Mouse (Mus musculus): ENCODE measurements around the gene Rbp3. TPM values are rescaled to one million over a fixed set of nuclear protein-coding genes. Genes with fewer than 3 reads are reported as not detected.

Rbp3 gene
- total RNA-seq, 2 experiments from 2014 or later, result not detected

DNA sequence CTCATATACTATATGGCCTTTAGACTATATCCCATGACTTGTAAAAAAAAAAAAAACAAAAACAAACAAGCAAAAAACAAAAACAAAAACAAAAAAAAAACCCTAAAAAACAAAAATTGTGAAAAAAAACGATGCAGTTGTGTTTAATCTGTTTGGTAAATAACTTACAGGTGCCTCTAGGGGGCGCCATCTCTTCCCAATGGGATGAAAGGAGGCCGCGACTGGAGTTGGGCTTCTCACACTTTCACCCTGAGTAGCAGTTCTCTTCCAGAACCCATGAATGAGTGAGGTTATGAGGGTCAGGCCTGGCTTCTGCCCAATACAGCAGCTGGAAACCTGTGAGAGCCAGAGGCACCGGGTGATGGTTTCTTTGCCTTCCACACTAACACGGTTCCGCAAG, 11.9 kb downstream of the Rbp3 start:
- DNase-seq, result no peak
- intact Hi-C loops (cut with DNase I), result no loop called here

DNA sequence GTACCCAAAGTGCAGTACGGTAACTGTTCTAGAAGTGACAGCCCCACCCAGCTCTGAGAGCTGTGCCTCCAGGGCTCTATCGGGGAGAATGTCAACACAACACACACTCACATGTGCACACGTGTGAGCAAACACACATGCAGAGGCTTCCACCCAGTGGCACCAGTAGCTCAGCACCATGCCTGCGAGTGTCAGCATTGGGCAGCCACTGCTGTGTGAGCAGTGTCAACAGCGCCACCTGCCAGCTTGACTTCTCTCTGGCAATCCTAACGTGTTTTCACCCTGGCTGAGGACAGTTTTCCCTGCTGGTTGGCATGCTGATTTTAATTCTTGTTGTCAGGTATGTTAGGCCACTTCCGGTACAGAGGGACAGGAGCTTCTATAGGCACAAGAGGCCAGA, 18.9 kb downstream of the Rbp3 start:
- DNase-seq, result no peak
- intact Hi-C loops (cut with DNase I), result no loop called here

DNA sequence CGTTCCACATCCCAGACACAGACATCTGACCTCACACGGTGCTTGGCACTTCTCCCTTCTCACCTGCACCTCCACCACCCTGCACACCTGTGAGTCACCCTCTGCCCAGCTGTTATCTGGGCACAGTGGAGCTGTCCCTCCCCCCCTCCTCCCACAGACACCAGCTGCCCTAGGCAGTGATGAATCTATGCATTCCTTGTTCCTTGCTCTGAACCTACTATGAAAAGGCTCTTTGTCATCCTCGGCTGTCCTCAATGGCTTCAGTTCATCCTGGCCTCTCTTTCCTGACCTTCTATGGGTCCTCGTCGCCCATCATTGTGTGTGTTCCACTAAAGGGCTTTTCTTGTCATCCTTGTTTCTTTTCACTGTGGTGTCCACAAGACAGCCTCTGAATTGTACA, 20.9 kb downstream of the Rbp3 start:
- intact Hi-C loops (cut with DNase I), result no loop called here
- no peak for DNase-seq

DNA sequence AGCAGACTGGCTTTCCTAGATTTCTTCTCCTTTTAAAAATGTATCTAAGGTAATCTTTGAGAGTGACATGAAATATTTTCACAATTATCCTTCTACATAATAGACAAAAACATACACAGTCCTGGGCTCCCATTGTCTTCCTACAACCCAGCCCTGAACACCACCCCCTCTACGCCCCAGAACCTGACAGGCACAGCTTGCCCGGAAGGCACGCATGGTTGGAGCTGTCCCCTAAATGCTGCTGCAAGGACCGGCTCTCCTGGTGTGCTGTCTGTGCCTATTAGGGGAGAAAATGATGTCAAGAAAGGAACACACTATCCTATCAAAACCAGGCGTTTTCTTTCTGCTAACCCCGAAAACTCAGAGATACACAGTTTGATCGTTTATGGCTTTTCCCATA, 23.9 kb downstream of the Rbp3 start:
- no peak for DNase-seq
- intact Hi-C loops (cut with DNase I), result no loop called here

DNA sequence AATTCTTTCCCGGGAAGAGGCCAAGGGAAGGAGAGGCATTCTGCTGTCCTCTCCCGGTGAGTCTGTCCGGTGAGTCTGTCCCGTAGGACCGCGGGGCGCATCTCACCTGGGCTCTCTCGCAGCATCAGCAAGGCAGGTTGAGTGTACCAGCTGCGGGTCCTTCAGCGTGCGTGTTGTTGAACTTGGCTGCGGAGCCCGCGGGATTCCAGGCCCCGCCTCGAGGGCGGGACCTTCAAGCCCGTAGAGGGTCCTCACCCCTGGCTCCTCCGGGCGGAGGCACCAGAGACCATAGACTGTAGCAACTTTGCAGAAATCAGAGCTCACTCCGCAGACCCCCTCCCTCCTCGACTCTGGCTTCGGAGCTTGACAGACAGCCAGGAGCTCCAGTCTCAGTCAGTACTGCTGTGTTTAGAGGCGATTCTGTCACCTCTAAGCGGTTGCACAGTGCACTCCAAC, 24.8 kb downstream of the Rbp3 start, which contains the start of gene Zfp488:
Gene Zfp488, minus strand, starts transcription at position 161 of the 456 bp plus-strand sequence.
- DNase-seq, result no peak
- intact Hi-C loops (cut with DNase I), result no loop called here

DNA sequence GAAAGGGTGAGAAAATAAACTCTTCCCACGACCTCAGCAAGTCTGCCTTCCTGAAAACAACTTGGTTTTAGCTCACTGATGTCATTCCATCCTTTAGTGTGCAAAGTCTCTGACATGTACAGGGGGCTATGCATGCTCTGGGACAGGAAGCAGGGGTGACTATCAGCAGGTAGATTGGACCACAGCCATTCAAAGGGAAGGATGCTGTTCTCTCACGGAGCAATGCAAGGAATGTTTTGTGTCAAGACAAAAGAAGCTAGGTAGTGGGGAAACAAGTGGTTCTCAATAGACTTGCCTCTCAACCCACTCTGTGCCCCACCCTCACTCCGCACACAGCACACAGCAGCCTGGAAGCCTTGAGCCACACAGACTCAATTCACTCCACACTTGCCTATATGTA, 35.4 kb downstream of the Rbp3 start:
- no peak for DNase-seq
- intact Hi-C loops (cut with DNase I), result no loop called here

DNA sequence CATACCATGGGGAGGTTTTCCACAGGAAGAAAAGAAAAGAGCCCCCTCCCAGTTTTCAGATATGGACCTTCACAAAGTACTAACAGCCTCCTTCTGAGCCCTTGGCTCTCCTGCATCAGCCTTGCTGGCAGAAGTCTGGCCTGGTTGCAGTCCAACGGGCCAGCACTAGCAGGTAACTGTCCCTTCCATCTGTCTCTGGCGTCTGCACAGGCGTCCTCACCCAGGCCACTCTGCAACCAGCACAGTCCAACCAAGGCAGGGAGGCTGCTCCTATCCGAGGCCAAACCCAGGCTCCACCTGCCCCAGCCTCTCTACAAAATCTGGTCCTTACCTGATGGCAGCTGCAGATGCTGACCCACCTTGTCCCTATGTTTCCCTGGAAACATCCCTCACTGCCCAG, 38.2 kb downstream of the Rbp3 start:
- intact Hi-C loops (cut with DNase I), result no loop called here
- DNase-seq, result no peak

DNA sequence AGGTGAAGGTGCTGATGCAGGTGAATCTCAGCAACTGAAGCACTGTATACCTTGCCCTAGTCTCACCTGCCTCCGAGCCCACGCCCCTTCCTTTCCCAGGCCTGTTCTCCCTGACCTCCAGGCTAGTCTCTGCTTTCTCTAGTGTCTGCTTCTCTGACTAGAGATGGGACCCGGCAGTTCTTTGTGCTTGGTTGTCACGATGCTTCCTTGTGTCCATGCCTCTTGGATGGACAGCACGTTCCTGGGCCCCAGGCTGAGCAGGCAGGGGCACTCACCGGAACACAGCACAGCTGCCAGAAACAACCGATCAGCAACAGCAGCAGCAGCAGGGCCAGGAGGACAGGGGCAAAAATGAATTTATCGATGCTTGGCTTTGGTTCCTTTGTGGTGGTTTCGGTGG, 39.2 kb downstream of the Rbp3 start:
- intact Hi-C loops (cut with DNase I), result no loop called here
- no peak for DNase-seq

DNA sequence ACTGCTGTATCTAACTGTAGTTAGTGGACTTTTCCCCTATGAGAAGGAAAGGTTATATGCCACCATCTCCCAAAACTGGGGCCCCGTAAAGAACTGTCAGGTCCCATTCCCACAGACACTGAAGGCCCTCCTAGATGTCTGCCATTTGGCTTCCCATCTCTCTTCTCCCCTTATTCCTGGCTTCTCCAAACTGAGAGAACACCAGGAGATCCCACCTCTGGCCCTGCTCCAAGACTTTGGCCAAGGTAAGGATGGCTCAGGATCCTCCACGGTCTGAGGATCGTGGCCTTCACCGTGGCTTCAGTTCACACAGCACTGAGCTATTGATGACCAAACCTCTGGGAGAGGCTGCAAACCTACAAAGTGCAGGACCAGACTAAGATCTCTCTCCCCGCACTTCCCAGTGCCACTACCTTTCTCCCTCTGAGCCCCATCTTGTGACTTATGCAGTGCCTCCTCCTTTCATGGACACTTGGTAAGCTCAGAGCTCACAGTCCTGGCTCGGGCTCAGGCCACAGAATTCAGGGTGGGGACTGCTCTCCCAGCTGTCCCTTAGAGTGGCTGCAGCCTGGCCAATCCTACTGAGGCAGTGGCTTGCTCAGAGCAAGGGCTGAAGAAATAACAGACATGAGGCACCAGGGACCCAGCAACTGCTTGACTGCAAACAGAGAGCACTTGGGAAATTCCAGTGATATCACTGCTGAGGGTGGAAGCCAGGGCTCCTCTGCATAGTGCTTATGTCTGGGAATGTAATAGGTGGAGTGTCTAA, 39.9 kb downstream of the Rbp3 start:
- intact Hi-C loops (cut with DNase I), result no loop called here
- DNase-seq, result no peak

DNA sequence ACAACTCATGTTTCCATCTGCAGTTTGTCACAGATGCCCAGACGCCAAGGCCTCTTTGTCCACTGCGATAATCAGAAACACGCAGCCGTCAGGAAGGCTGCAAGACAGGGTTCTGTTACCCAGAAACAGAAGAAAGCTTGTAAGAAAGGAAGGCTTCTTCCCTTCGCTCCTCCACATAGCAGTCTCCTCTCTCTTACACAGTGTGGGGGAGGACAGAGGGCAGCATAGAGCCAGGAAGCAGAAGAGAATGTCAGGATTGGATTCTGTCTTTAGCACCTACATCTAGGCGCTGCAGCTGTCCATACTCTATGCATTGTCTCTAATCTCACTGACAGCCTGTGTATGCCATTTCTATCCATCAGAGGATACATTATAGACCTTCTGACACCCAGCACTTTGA, 43.6 kb downstream of the Rbp3 start:
- intact Hi-C loops (cut with DNase I), result no loop called here
- no peak for DNase-seq

DNA sequence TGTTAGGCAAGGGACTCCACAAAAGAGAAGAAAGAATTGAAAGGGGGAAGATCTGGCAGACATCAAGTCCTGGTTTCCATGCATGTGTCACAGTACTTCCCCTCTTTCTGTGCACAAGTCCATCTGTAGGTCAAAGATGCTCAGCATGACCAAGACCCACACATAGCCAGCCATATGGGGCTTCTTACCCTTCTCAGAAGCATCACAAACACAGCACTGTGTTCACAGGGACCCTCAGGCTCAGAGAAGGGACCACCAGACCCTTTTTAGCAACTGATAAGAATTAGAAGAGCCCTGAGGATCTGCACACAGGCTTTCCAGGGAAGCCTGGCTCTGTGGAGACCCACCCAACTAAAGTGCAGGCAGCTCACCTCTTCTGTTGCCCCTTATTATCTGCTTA, 46.3 kb downstream of the Rbp3 start:
- intact Hi-C loops (cut with DNase I), result no loop called here
- no peak for DNase-seq

DNA sequence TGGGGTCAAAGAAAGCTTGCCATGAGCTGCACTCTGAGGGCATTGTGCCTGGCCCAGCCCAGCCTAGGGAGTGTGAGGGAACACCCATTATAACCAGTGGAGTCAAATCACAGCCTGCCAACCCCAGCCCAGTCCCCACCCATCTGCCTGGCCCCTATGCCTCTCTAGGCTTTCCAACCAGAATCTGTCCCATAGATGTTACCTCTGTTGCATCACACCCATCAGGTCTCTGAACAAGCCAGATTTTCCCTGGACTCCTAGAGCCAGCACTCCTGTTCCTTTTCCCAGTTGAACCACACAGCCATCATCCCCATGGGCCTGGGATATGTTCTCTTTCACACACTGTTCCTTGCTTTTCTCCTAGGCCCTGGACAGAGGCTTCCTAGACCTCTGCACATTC, 47.6 kb downstream of the Rbp3 start:
- intact Hi-C loops (cut with DNase I), result no loop called here
- no peak for DNase-seq

DNA sequence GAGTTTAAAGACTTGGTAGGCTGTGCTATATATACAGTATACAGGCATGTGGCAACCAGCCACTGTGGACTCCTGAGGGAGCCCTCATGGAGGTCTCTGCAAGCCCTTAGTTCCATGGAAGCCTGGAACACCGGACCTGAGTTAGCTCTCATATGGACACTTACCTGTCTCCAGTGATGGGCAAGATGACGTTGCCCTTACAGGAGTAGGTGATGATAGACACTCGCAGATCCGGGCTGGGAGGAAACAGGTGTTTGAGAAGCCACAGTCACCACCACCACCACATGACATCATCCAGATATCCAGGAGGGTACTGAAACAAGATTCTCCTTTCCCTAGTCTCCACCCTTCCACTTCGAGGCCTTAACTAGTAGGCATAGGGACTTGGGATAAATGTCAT, 48.6 kb downstream of the Rbp3 start:
- DNase-seq, result no peak
- intact Hi-C loops (cut with DNase I), result no loop called here

Other genes with a start within 250 kb of the Rbp3 start
- gene Gdf10, start 30.4 kb upstream of the Rbp3 start, total RNA-seq (2021), result 1 to 10 TPM; 1.5 to 2.5 TPM
- not detected for gene Gdf2, start 13.0 kb upstream of the Rbp3 start, total RNA-seq (2021)
- gene Zfp488, start 24.8 kb downstream of the Rbp3 start, total RNA-seq (2021), result not detected
- gene Gm30083, start 61.2 kb downstream of the Rbp3 start, total RNA-seq (2021), result not detected
- not detected for gene Gm5460, start 62.8 kb downstream of the Rbp3 start, total RNA-seq (2021)
- not detected for gene Antxrl, start 98.7 kb downstream of the Rbp3 start, total RNA-seq (2021)
- under 1 TPM; 0.54 to 0.67 TPM for gene Anxa8, start 132.0 kb downstream of the Rbp3 start, total RNA-seq (2021)
- gene A630023A22Rik, start 148.8 kb downstream of the Rbp3 start, total RNA-seq (2021), result not detected
- gene Npy4r, start 198.5 kb downstream of the Rbp3 start, total RNA-seq (2021), result under 1 TPM; 0.10 TPM
- gene Gprin2, start 247.7 kb downstream of the Rbp3 start, total RNA-seq (2021), result under 1 TPM in 1 of 2 experiments, not detected in 1; 0.05 TPM